Mouse (Mus musculus): Measurements from ENCODE around the gene Agbl4.
A peak's percentile ranks its signal among the peaks of the same experiment; 100 is the strongest.

Gene Agbl4

DNA sequence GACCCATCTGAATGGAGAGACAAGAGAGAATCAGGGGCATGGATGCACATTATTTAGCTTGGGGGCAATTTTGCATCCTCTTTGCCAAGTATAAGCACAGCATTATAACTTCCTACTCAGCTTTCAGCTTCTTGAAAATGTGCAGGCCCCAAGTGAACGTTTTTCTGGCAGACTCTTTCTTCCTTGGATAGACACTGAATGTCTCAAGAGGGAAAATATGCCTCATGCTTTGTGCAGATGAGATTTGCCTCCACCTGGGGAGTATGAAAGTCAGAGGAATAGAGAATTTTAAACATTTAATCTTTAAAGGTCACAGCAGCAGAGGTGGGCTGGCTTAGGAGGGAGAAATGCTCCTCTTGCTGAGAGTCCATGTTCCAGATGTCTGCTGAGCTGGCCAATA lies 1005.8 kb downstream of the Agbl4 start:
- DNase-seq = no peak

DNA sequence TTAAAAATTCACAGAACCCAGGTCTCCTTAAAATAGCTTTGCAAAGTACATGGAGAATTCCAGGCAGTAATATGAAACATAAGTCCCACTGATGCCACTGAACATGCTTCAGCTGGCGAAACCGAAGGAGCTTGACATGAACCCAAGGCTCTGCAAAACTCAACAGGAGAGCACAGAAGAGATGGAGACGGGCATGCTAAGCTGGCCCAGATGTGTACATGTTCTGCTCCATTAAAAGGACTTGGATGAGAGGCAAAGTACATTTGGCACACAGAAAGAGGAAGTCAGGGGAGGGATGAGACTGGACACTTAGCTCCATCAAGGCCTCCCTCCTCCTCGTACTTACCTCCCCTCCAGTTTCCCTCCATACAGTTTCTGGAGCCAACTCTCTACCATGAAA lies 1013.3 kb downstream of the Agbl4 start:
- DNase-seq = no peak

DNA sequence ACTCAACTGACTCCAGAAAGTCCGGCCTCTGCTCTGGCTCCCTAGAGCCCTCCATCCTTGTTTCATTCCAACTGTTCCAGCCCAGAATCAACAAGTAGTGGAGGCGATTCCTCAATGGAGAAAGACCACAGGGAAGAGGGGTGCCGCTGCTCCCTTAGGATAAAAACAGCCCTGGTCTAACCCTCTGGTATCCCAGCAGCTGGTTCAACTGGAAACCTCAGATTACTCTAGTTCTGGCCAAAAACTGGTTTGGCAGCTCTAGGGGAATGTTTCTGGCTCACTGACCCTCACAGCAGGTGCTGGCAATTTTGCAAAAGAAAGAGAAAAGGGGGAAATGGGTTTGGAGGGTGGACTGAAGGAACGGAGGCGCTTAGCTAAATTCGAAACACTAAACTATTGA lies 1016.9 kb downstream of the Agbl4 start:
- DNase-seq = peak; percentile 70 to 72

DNA sequence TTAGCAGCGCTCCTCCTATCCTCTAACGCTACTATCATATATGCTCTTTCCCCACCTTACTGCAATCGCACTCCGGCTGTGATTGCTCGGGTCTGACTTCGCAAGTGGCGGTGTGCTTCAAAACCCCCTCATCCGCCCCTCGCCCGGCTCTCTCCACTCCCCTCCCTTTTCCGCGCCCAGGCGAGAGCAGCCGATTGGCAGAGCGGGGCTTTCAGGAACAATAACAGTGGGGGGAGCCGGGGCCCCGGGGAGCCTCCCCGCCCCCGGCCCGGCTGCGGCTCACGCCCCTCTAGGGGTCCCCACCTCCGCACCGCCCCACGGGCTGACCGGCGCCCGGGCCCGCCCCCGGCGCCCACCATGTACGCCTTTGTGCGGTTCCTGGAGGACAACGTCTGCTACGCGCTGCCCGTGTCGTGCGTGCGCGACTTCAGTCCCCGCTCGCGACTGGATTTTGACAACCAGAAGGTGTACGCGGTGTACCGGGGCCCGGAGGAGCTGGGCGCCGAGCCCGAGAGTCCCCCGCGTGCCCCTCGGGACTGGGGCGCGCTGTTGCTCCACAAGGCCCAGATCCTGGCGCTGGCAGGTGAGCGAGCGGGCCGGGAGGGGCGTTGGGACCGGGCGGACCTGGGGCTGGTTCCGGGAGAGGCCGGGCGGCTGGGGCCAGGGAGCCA lies 1017.5 kb downstream of the Agbl4 start, which contains the start of gene Bend5:
Gene Bend5, plus strand, starts transcription at position 189 of the 671 bp plus-strand sequence.
- DNase-seq = peak; percentile 56 to 57

DNA sequence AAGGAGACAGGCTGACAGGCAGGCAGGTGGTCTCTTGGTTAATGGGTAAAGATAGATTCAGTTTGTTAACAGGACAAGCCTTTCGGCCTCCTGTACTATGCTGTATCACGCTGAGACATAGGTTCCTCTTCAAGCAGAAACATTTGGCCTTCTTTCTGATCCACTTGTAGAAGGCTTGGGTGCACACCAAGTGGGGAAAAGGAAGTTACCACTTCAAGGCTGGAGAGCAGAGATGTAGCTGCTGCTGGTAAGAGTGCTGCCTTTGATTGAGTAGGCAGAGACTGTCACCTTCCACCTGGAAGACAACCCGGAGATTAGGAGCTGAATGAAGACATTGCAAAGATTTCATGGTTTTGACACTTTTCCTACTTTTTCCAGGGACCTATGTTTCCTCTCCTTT lies 1018.7 kb downstream of the Agbl4 start:
- no peak for DNase-seq

DNA sequence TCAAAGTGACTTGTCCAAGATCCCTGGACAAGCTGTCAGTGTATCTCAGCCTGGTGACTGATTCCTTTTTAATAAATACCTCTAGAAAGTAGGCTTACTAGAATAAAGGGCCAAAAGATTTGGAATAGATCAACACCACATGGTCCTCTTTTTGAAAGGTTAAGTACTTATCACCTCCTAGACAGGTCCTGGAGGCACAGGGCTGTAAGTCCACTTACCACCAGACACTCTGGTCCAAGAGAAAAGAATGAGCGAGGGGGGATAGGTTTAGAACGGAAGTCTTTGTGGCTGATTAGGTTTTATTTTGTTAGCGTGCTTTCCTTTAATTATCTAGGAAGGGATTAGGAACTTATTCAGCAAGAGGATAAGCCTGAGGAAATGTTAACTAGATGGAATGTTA lies 1019.1 kb downstream of the Agbl4 start:
- DNase-seq = no peak

DNA sequence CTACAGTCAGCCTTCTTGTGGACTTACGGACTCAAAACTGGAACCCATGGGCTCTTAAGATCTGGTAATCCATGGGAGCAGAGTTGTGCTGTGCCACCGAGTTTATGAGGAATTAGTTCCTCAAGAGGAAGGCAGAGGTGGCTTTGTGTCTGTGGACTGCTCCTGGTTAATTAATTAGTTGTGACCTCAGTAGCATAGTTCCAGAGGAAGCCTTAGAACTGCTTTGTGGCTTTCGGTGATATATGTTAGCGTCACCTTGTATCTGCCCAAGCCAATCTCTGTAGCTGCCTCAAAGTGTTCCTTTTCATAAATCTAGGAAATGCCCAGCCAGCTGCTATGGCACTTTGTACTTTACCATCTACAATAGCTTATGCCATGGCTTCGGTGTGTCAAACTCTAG lies 1020.3 kb downstream of the Agbl4 start:
- DNase-seq = no peak

DNA sequence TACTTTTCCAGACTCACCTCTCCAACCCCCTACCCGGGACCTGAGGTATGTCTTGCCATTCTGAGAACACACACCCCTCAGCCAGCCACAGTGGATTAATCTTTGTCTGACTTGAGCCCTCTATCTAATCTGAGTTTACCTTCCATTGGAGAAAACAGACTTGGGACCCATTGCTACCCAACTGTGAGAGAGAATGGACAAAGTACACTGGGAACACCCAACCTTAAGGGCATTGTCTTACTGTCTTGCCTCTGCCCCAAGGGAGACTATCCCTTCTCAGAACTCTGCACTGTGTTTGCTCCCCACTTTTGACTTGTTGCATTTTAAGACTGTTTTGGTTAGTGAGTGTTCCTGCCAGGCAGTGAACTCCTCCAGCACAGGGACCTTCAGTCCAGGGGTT lies 1022.0 kb downstream of the Agbl4 start:
- no peak for DNase-seq

DNA sequence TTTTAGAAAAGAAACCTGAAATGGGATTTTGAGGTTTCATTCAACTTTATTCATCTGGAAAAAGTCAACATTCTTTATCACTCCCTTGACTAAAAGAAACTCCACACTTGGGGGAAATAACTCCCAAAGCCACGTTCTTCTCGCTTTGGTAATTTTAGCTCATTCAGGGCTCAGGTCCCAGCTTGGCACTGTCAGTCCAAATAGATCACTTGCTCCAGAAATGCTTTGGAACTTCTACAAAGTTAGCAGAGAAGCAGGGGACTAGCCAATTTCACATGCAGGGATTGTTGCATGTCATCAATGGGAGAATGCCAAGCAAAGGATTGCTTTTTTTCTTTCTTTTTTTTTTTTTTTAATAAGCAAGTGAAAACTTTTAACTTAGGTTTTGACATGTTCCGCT lies 1022.6 kb downstream of the Agbl4 start:
- DNase-seq = no peak

DNA sequence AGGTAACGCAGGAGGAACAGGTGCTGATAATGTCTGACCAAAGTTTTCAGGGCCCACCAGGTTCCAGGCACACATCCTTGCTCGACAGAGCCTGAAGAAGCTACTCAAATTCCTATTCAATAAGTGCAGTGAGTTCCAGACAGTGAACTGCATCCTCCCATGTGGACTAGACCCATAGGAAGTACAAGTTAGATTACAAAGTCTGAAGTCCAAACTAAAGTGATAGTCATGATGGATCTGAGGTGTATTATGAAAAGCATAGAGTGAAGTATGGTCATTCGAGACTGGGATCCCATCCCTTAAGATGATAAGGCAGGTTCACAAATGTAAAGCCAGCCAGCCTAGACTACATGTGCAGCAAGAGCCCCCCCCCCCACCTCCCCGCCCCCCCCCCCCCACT lies 1023.5 kb downstream of the Agbl4 start:
- DNase-seq = no peak

DNA sequence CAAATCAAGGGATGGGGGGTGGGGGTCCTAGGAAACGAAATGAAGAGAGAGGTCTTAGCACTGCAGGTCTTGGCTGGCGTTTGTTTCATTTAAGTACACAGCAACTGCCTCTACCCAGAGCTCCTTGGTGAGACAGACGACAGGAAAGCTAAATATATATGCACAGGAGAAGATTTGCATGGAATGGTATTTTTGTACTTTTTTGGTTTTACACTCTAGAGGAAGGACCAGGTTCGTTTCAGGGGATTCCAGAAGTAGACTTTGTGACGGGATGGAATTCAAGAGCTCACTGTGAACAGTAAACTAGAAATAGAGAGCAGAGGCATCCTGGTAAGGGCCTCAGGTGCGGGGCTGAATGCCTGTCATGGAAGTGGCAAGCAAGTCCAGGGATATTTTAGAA lies 1024.3 kb downstream of the Agbl4 start:
- DNase-seq = no peak

DNA sequence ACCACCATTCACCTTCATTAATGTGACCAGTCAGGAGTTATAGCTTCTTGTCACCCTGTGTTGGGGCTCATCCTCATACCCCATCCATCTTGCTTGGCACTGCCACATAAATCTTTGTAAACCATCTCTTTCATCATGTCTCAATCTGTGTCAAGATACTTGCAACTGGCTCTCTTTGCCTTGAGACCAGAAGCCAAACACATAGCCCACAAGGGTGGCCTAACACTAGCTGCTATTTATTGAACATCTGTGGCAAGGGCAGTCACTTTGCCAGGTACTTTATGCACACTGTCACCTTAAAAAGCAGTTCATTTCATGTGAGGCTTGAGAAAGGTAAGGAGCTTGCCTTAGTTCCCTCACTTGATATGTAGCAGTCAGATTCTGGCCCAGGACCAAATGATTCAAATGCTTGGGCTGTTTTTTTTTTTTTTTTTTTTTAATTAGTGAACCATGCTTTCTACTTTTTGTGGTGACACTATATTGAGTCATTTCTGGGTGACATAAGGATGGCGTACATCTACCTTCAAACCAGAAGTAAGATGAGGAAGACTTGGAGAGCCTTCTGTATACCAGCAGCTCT lies 1027.0 kb downstream of the Agbl4 start:
- no peak for DNase-seq

DNA sequence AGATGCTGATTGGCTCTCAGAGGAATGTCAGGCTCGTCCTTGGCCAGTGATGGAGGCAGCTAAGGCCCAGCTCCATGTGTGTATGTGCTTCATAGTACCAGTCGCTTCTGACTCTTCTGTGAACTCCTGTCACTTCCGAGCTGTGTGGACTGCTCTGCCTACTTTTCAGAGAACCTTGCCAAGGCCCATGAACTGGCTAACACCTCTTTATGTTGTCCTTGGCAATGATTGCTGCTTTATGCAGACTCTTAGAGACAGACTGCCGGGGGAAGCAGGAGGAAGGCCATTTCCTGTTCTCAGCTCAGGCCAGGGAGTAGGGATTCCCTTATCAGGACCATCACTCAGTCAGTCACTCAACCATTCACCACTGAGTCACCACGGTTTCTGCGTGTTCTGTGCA lies 1027.7 kb downstream of the Agbl4 start:
- DNase-seq = no peak

DNA sequence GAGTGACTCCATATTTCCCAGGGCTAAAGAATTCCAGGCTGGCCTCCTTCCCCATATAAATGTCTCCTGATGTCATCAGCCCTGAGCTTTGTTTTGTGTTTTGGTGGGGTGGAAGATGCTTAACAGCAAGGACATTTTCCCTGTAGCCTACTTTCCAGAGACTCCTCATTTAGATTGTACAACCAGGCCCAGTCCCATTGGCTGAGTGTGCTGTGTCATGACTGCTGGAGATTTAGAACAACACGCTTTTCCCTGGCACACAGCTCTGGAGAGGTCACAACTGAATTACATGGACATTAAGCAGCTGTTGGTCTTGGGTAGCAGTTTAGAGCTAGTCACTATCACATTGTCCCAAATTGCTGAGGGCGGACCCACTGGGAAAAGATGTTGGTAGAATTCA lies 1033.7 kb downstream of the Agbl4 start:
- no peak for DNase-seq

DNA sequence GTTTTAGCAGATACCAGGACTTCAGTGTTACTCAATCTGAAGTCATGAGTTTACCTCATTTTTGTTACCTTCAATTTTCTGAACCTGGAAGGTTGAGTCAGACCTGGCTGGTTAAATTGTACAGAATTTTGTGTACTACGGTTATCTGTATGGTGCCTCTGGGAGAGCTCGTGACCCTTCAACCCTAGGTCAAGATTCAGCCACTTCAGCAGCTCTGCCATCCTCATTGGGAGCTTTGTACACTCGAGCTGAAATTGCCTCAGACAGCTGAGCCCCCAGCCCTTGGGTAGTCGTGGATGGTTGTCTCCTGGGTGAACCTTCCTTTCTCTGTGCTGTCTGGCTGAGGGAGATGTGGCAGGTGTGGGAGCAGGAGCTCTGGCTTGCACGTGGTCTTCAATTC lies 1034.6 kb downstream of the Agbl4 start:
- no peak for DNase-seq

DNA sequence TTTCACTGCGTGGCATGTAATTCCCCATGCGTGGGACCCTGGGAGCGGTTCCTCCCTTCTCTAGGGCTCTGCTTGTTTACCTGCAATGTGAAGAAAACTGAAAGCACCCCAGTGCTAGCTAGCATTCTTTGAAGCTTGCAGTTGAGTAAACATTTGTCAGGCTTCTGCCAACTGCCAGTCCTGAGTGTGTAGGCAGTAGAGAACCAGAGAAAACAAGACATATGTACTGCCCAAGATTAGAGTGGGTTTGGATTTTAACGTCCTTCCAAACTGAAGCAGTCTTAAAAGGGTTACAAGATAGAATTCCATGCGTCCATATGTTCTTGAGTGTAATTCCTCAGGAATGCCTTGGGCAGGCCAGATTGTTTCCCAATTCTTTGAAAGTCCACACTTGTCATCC lies 1035.0 kb downstream of the Agbl4 start:
- DNase-seq = no peak

DNA sequence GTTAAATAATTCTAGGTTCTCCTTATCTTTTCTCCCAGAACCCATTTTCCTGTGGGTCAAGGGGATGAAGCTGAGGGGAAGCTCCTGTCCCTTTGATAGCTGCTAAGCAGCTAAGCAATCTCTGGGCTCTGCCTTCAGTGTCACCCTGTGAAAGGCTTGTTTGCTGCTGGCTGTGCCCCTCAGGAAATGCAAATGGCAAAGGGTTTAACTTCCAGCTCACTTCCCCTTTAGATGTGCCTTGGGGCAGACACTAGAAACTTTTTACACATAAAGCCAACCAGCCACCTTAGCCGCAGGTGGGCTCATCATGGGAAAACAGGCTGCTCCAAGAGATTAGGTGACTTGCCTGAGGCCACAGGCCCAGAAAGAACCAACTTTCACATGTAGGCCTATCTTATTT lies 1044.2 kb downstream of the Agbl4 start:
- no peak for DNase-seq

DNA sequence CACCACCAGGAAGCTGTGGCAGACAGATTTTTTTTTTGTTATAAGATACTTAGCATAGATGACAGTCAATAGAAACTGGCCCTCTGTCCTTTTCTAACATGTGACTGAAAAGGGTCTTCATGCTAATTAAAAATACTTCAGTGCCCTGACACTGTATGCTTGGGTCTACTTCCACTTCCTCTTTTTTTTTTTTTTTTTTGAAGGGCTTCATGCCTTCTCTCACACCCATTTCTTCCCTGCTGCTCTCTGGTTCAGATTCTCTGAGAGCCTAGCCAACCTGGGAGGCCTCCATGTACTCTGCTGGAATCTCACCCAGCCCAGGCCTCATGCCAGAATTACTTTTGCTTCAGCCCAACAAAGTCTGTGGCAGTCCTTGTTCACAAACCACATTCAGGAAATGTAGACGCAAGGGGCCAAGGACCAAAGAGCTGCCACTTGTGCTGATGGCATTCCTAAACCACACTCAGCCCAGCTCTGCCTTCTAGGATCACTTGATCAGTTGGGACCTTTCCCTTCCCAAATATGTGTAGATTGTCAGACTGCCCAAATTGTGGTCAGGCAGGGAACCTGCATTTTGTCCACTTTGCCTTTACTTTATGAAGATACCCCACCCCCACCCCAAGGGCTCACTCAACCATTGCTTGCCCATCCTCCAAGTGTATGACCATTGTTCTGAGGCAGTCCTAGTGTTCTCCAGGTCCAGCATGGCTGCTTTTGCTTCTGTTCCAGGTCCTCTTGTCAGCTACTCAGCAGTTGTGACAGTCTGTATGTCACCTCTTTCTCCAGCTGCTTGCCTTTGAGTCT lies 1045.2 kb downstream of the Agbl4 start:
- DNase-seq = peak; percentile 19 to 49

DNA sequence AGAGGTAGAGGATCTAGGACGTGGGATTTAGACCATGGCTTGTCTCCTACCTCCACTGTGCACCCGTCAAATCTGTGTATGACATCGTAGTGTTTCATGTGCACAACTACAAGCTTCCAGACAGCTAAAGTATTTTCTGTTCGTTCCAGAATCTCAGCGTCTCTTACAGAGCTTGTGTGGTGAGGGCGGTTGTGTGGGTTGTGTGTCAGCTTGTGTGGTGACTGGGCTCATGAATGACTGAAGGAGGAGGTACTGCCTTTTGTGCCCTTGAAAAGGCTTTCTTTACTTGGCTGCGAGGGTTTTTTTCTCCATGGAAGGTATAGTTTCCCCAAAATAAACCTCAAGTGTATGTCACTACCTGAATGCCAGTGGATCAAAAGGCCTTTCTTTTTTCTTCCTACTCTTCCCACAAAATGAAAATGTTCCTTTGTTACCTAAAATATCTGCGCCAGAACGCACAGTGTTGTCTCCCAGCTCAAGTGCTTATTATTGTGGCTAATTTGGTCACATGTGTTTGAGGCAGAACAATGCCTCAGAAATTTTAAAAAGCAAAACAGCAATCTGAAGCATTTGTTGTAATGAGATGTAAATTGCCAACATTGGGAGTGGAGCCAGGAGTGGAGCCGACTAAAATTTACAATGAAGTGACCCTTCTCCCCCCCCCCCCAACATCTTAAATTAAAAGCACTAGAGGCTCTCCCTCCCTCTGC lies 1046.6 kb downstream of the Agbl4 start:
- DNase-seq = no peak

DNA sequence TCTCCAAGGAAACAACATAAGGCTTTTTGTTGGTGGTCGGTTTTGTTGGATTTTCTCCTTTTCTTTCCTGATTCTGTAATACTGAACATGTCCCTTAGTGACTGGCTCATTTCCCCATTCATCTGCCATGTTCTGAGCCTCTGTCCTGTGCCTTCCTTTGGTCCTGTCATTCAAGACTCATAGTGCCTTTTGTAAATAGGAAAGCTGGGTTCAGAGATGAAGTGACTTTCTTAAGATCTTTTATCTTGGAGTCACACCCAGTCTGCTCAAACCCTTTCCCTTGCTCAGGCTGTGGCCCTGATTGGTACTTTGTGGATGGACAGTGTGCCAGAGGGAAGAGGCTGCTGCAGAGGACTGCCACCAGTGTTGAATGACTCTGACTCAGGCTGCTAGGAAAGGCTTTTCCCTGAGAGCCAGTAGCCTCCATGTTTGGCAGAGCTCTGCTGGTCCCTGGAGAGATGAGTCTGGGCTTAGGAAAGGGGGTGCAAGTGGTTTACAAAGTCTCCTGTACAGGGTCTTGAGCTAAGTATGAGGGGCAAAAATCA lies 1047.2 kb downstream of the Agbl4 start:
- DNase-seq = no peak

DNA sequence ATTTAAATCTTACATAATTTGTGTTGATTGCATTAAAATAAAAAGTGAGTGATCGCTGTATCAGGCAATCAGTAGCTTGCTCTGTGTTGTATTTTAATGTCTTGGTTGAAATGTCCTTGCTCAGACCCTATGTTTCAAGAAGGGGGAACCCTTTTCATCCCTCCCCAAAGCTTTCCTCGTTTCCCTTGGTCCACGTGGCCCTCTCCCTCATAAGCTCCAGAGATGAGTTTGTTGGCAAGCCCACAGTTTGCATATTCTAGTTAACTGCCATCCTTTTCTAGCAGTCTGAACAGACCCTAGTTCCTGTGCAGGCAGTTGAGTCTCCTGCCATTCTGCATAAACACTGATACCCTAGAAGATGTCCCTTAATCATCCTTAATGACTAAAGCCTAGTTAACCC lies 1050.5 kb downstream of the Agbl4 start:
- no peak for DNase-seq

DNA sequence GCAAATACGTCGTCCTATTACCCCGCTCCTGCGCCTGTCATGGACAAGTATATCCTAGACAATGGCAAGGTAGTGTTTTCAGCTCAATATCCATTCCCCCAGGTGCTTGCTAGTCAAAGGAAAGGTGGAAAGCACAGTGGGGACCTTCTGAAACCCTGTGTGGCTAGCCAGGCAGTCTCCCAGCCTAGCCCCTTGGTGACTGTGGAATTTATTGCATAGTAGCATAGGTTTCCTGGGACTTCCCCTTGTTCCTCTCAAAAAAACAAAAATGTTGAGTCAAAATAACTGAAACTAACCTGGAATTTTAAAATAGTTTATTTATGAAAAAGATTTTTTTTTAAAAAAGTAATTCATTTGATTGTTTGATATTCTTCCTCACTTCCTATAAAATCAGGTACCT lies 1051.1 kb downstream of the Agbl4 start:
- DNase-seq = no peak
